Mouse (Mus musculus) stomach, embryonic 16.5 days (tissue): ENCODE measurements around the gene Eng. TPM values are rescaled to one million over a fixed set of nuclear protein-coding genes. Genes with fewer than 3 reads are reported as not detected.
A peak's percentile ranks its signal among the peaks of the same experiment; 100 is the strongest.

Experiments
- ATAC-seq: fragments of 200-750 bp; cut with Nextera tagmentation; 2 replicates; pipeline ENCODE4 v1.8.0; 2017; ENCODE audit warnings: moderate number of reproducible peaks, moderate TSS enrichment; ENCODE audit not compliant: insufficient read depth, low FRiP score
- H3K27ac ChIP-seq: fragments of 300-500 bp; sonication (generic); 2 replicates; pipeline ENCODE4 v1.5.1; 2014; ENCODE audit warnings: low read length
- H3K27me3 ChIP-seq: fragments of 300-500 bp; sonication (generic); 2 replicates; pipeline ENCODE4 v1.6.1; 2014; ENCODE audit warnings: low read length, control low read depth, mixed read lengths; ENCODE audit not compliant: control insufficient read depth, insufficient read depth
- H3K36me3 ChIP-seq: fragments of 300-500 bp; sonication (generic); 2 replicates; pipeline ENCODE4 v1.6.1; 2014; ENCODE audit warnings: low read length; ENCODE audit not compliant: control insufficient read depth, insufficient read depth
- H3K4me1 ChIP-seq: fragments of 300-500 bp; sonication (generic); 2 replicates; pipeline ENCODE4 v1.6.1; 2014; ENCODE audit warnings: low read length, control low read depth, mixed read lengths; ENCODE audit not compliant: control insufficient read depth, insufficient read depth
- H3K4me2 ChIP-seq: fragments of 300-500 bp; sonication (generic); 2 replicates; pipeline ENCODE4 v1.6.1; 2014; ENCODE audit warnings: low read depth, low read length, mixed read lengths
- H3K4me3 ChIP-seq: fragments of 300-500 bp; sonication (generic); replicated peaks from 2 replicates; pipeline ENCODE4 v1.5.1; 2014; ENCODE audit warnings: mild to moderate bottlenecking, low read length
- H3K9ac ChIP-seq: fragments of 300-500 bp; sonication (generic); 2 replicates; pipeline ENCODE4 v1.6.1; 2014; ENCODE audit warnings: low read length
- H3K9me3 ChIP-seq: fragments of 300-500 bp; sonication (generic); replicated peaks from 2 replicates; pipeline ENCODE4 v1.6.1; 2016; ENCODE audit warnings: low read length, control low read depth; ENCODE audit not compliant: control insufficient read depth
- WGBS: fragments of 180-500 bp; shearing (Covaris S2); extraction: QIAGEN DNeasy Blood & Tissue Kit; methylation state at CpG from one replicate; pipeline ENCODE4 v1.1.7; 2014; 5-methylcytosine and 5-hydroxymethylcytosine counted together
- polyA plus RNA-seq: library from polyadenylated mRNA; unstranded; fragments of >200 nt; fragmentation: Nextera tagmentation; extraction: Ambion mirVana; gene quantifications from 2 replicates; pipeline ENCODE4 v1.2.1, GENCODE M21; 2015

The Eng gene
- polyA plus RNA-seq, 1 experiment from 2014 or later: 64.5 TPM

GRCm38 (mm10) chr2:32618051-32618450 is 28.3 kb upstream of the Eng start:
- Histone ChIP-seq H3K4me1 (peaks cover 24% of the 10 kb centered on the region), H3K4me2 (no peak overlapping the region), H3K4me3 (no peak overlapping the region), H3K9me3 (no peaks in the 10 kb centered on the region; the same call in 1 of the 2 replicates), H3K36me3 (0 out of 2 replicates have a peak, but pooled peaks cover 6% of the 10 kb centered on the region), H3K27ac (no peak overlapping the region), H3K27me3 (no peaks in the 10 kb centered on the region), H3K9ac (no peak overlapping the region)
- ATAC-seq: no peak
- 82% methylated on average over 9 of the region's 9 CpGs for WGBS

GRCm38 (mm10) chr2:32620682-32621516 is 25.5 kb upstream of the Eng start:
- peak; percentile 79 for ATAC-seq
- 0 out of 2 replicates have a peak overlapping the region, but pooled peaks have one; percentile 6 for H3K4me2 ChIP-seq
- no peak overlapping the region for H3K4me3 ChIP-seq
- H3K27ac ChIP-seq: peak overlapping the region; percentile 72
- H3K9ac ChIP-seq: peak overlapping the region; percentile 50; the same call in 1 of the 2 replicates
- 0 out of 2 replicates have a peak, but pooled peaks cover 6% of the 10 kb centered on the region for H3K36me3 ChIP-seq
- no peaks in the 10 kb centered on the region; the same call in 1 of the 2 replicates for H3K9me3 ChIP-seq
- no peaks in the 10 kb centered on the region for H3K27me3 ChIP-seq
- peaks cover 38% of the 10 kb centered on the region for H3K4me1 ChIP-seq
- WGBS: 19% methylated on average over 4 of the region's 4 CpGs

GRCm38 (mm10) chr2:32621517-32621859 is 24.9 kb upstream of the Eng start, which contains the start of gene Ak1:
Gene Ak1 (plus strand): TSS chr2:32621758.
- Histone ChIP-seq H3K9ac (peak within 1 kb of the TSS; percentile 50; the same call in 1 of the 2 replicates), H3K27ac (peak within 1 kb of the TSS; percentile 72), H3K4me2 (0 out of 2 replicates have a peak within 1 kb of the TSS, but pooled peaks have one; percentile 6), H3K4me3 (no peak within 1 kb of the TSS), H3K9me3 (no peaks in the 10 kb centered on the region; the same call in 1 of the 2 replicates), H3K4me1 (peaks cover 43% of the 10 kb centered on the region), H3K27me3 (no peaks in the 10 kb centered on the region), H3K36me3 (0 out of 2 replicates have a peak, but pooled peaks cover 6% of the 10 kb centered on the region)
- WGBS: 19% methylated on average over 7 of the region's 7 CpGs
- ATAC-seq: peak; percentile 7; the same call in 1 of the 2 replicates

GRCm38 (mm10) chr2:32624111-32624748 is 22.2 kb upstream of the Eng start:
- H3K4me3 ChIP-seq: no peak overlapping the region
- 73% methylated on average over 5 of the region's 5 CpGs for WGBS
- H3K4me1 ChIP-seq: peaks cover 65% of the 10 kb centered on the region
- peak overlapping the region; percentile 9; the same call in 1 of the 2 replicates for H3K9ac ChIP-seq
- peak overlapping the region; percentile 74; the same call in 1 of the 2 replicates for H3K27ac ChIP-seq
- H3K4me2 ChIP-seq: no peak overlapping the region
- H3K9me3 ChIP-seq: no peaks in the 10 kb centered on the region
- no peak for ATAC-seq
- no peaks in the 10 kb centered on the region for H3K36me3 ChIP-seq
- no peaks in the 10 kb centered on the region for H3K27me3 ChIP-seq

GRCm38 (mm10) chr2:32625212-32625872 is 21.1 kb upstream of the Eng start:
- H3K27ac ChIP-seq: peak overlapping the region; percentile 74
- H3K36me3 ChIP-seq: no peaks in the 10 kb centered on the region
- H3K4me1 ChIP-seq: peaks cover 62% of the 10 kb centered on the region
- H3K9ac ChIP-seq: peak overlapping the region; percentile 73
- H3K4me2 ChIP-seq: peak overlapping the region; percentile 56
- peak; percentile 19; the same call in 1 of the 2 replicates for ATAC-seq
- no peaks in the 10 kb centered on the region for H3K9me3 ChIP-seq
- peak overlapping the region; percentile 33 for H3K4me3 ChIP-seq
- H3K27me3 ChIP-seq: no peaks in the 10 kb centered on the region
- WGBS: 4% methylated on average over 13 of the region's 13 CpGs

- peak overlapping the region; percentile 73 for H3K9ac ChIP-seq
- H3K36me3 ChIP-seq: no peaks in the 10 kb centered on the region
- peak overlapping the region; percentile 56 for H3K4me2 ChIP-seq
- H3K27me3 ChIP-seq: no peaks in the 10 kb centered on the region
- ATAC-seq: no peak
- H3K4me1 ChIP-seq: peaks cover 54% of the 10 kb centered on the region
- no peaks in the 10 kb centered on the region for H3K9me3 ChIP-seq
- H3K27ac ChIP-seq: peak overlapping the region; percentile 74
- peak overlapping the region; percentile 33 for H3K4me3 ChIP-seq
- WGBS: 44% methylated on average over 5 of the region's 5 CpGs
These were observed 20.3 kb upstream of the Eng start for GRCm38 (mm10) chr2:32625873-32626694.

- H3K9ac ChIP-seq: peak overlapping the region; percentile 21; the same call in 1 of the 2 replicates
- WGBS: 59% methylated on average over 20 of the region's 20 CpGs
- H3K4me3 ChIP-seq: no peak overlapping the region
- no peak overlapping the region for H3K4me2 ChIP-seq
- no peak for ATAC-seq
- no peaks in the 10 kb centered on the region for H3K9me3 ChIP-seq
- peaks cover 46% of the 10 kb centered on the region for H3K4me1 ChIP-seq
- H3K27me3 ChIP-seq: no peaks in the 10 kb centered on the region
- no peaks in the 10 kb centered on the region for H3K36me3 ChIP-seq
- H3K27ac ChIP-seq: 0 out of 2 replicates have a peak overlapping the region, but pooled peaks have one; percentile 39
These were observed 18.9 kb upstream of the Eng start for GRCm38 (mm10) chr2:32627266-32628043.
